Mouse (Mus musculus): ENCODE data around the gene Lrrk1. TPM values are rescaled to one million over a fixed set of nuclear protein-coding genes. Genes with fewer than 3 reads are reported as not detected.
"Not testable (repeated sequence)": the region's sequence is repeated elsewhere in the genome, so short reads cannot be mapped to it uniquely, and the experiment has no call there.

Lrrk1 gene
- polyA plus RNA-seq, 1 experiment from 2014 or later = 15.7 TPM

GRCm38 (mm10) chr7:66209920-66210319 lies 178.2 kb downstream of the Lrrk1 start:
- Histone ChIP-seq H3K4me3 (replicated peaks) (no peak overlapping the region), H3K27me3 (replicated peaks) (no peaks in the 10 kb centered on the region), H3K9me3 (no peaks in the 10 kb centered on the region), H3K4me2 (replicated peaks) (no peak overlapping the region), H3K4me1 (replicated peaks) (no peaks in the 10 kb centered on the region), H3K36me3 (no peaks in the 10 kb centered on the region), H3K27ac (no peak overlapping the region), H3K9ac (no peak overlapping the region)
- no peak for ATAC-seq
- WGBS = 89% methylated on average over 2 of the region's 2 CpGs

GRCm38 (mm10) chr7:66201657-66202056 lies 186.5 kb downstream of the Lrrk1 start:
- 84% methylated on average over 2 of the region's 2 CpGs for WGBS
- Histone ChIP-seq H3K4me2 (replicated peaks) (no peak overlapping the region), H3K27me3 (replicated peaks) (no peaks in the 10 kb centered on the region), H3K4me1 (replicated peaks) (0 out of 2 replicates have a peak, but pooled peaks cover 5% of the 10 kb centered on the region), H3K4me3 (replicated peaks) (no peak overlapping the region), H3K27ac (no peak overlapping the region), H3K36me3 (no peaks in the 10 kb centered on the region), H3K9me3 (no peaks in the 10 kb centered on the region), H3K9ac (no peak overlapping the region)
- no peak for ATAC-seq

- H3K27me3 ChIP-seq (replicated peaks) = no peaks in the 10 kb centered on the region
- 0 out of 2 replicates have a peak, but pooled peaks cover 5% of the 10 kb centered on the region for H3K4me1 ChIP-seq (replicated peaks)
- 0 out of 2 replicates have a peak, but pooled peaks have one; percentile 26 for ATAC-seq
- no peaks in the 10 kb centered on the region for H3K36me3 ChIP-seq
- no peak overlapping the region for H3K27ac ChIP-seq
- WGBS = 25% methylated on average over 8 of the region's 8 CpGs
- H3K4me2 ChIP-seq (replicated peaks) = no peak overlapping the region
- H3K9ac ChIP-seq = no peak overlapping the region
- H3K4me3 ChIP-seq (replicated peaks) = no peak overlapping the region
- no peaks in the 10 kb centered on the region for H3K9me3 ChIP-seq
Observed at GRCm38 (mm10) chr7:66200791-66201450, 187.2 kb downstream of the Lrrk1 start.

- Histone ChIP-seq H3K27ac (no peak overlapping the region), H3K4me1 (replicated peaks) (0 out of 2 replicates have a peak, but pooled peaks cover 5% of the 10 kb centered on the region), H3K27me3 (replicated peaks) (no peaks in the 10 kb centered on the region), H3K9me3 (no peaks in the 10 kb centered on the region), H3K9ac (no peak overlapping the region), H3K4me2 (replicated peaks) (no peak overlapping the region), H3K36me3 (no peaks in the 10 kb centered on the region), H3K4me3 (replicated peaks) (no peak overlapping the region)
- 73% methylated on average over 3 of the region's 3 CpGs for WGBS
- no peak for ATAC-seq
Observed at GRCm38 (mm10) chr7:66200383-66200782, 187.8 kb downstream of the Lrrk1 start.

- no peaks in the 10 kb centered on the region for H3K27me3 ChIP-seq (replicated peaks)
- H3K4me2 ChIP-seq (replicated peaks) = no peak overlapping the region
- ATAC-seq = no peak
- H3K4me3 ChIP-seq (replicated peaks) = no peak overlapping the region
- no peak overlapping the region for H3K9ac ChIP-seq
- no peak overlapping the region for H3K27ac ChIP-seq
- H3K9me3 ChIP-seq = no peaks in the 10 kb centered on the region
- 76% methylated on average over 5 of the region's 5 CpGs for WGBS
- H3K36me3 ChIP-seq = no peaks in the 10 kb centered on the region
- H3K4me1 ChIP-seq (replicated peaks) = 0 out of 2 replicates have a peak, but pooled peaks cover 5% of the 10 kb centered on the region
Observed at GRCm38 (mm10) chr7:66199391-66199831, 188.7 kb downstream of the Lrrk1 start.

- Histone ChIP-seq H3K4me2 (replicated peaks) (no peak overlapping the region), H3K4me3 (replicated peaks) (no peak overlapping the region), H3K9ac (no peak overlapping the region), H3K27ac (no peak overlapping the region), H3K36me3 (no peaks in the 10 kb centered on the region), H3K4me1 (replicated peaks) (0 out of 2 replicates have a peak, but pooled peaks cover 5% of the 10 kb centered on the region), H3K27me3 (replicated peaks) (no peaks in the 10 kb centered on the region), H3K9me3 (no peaks in the 10 kb centered on the region)
- 72% methylated on average over 10 of the region's 10 CpGs for WGBS
- ATAC-seq = no peak
Observed at GRCm38 (mm10) chr7:66198416-66198815, 189.7 kb downstream of the Lrrk1 start.

GRCm38 (mm10) chr7:66196609-66197445 lies 191.3 kb downstream of the Lrrk1 start:
- H3K4me2 ChIP-seq (replicated peaks) = no peak overlapping the region
- H3K9me3 ChIP-seq = no peaks in the 10 kb centered on the region
- ATAC-seq = peak; percentile 58
- H3K4me3 ChIP-seq (replicated peaks) = no peak overlapping the region
- no peak overlapping the region for H3K9ac ChIP-seq
- no peak overlapping the region for H3K27ac ChIP-seq
- H3K36me3 ChIP-seq = no peaks in the 10 kb centered on the region
- H3K4me1 ChIP-seq (replicated peaks) = 0 out of 2 replicates have a peak, but pooled peaks cover 5% of the 10 kb centered on the region
- no peaks in the 10 kb centered on the region for H3K27me3 ChIP-seq (replicated peaks)
- WGBS = 68% methylated on average over 11 of the region's 11 CpGs

GRCm38 (mm10) chr7:66195881-66196280 lies 192.3 kb downstream of the Lrrk1 start:
- Histone ChIP-seq H3K4me2 (replicated peaks) (no peak overlapping the region), H3K27me3 (replicated peaks) (no peaks in the 10 kb centered on the region), H3K9ac (no peak overlapping the region), H3K27ac (no peak overlapping the region), H3K36me3 (no peaks in the 10 kb centered on the region), H3K9me3 (no peaks in the 10 kb centered on the region), H3K4me3 (replicated peaks) (no peak overlapping the region), H3K4me1 (replicated peaks) (0 out of 2 replicates have a peak, but pooled peaks cover 3% of the 10 kb centered on the region)
- 93% methylated on average over 1 of the region's 1 CpGs for WGBS
- ATAC-seq = no peak

GRCm38 (mm10) chr7:66194511-66194910 lies 193.6 kb downstream of the Lrrk1 start:
- H3K4me1 ChIP-seq (replicated peaks) = no peaks in the 10 kb centered on the region
- WGBS = 80% methylated on average over 3 of the region's 3 CpGs

GRCm38 (mm10) chr7:66190385-66190784 lies 197.8 kb downstream of the Lrrk1 start:
- not testable (repeated sequence) for ATAC-seq; H3K9me3 ChIP-seq; H3K4me3 ChIP-seq (replicated peaks); H3K4me2 ChIP-seq (replicated peaks); H3K36me3 ChIP-seq; H3K9ac ChIP-seq; H3K27ac ChIP-seq; H3K4me1 ChIP-seq (replicated peaks); H3K27me3 ChIP-seq (replicated peaks)
- 88% methylated on average over 10 of the region's 10 CpGs for WGBS

More at GRCm38 (mm10) chr7:66194511-66194910, 193.6 kb downstream of the Lrrk1 start:
- no peak overlapping the region for H3K4me2 ChIP-seq (replicated peaks)
- H3K9ac ChIP-seq = no peak overlapping the region; the same call in 1 of the 2 replicates
- no peaks in the 10 kb centered on the region for H3K9me3 ChIP-seq
- no peak overlapping the region for H3K27ac ChIP-seq
- H3K27me3 ChIP-seq (replicated peaks) = no peaks in the 10 kb centered on the region
- no peak overlapping the region for H3K4me3 ChIP-seq (replicated peaks)
- ATAC-seq = no peak
- no peaks in the 10 kb centered on the region for H3K36me3 ChIP-seq

- H3K27me3 ChIP-seq (replicated peaks) = no peaks in the 10 kb centered on the region
- ATAC-seq = no peak
- no peak overlapping the region for H3K4me2 ChIP-seq (replicated peaks)
- WGBS = 76% methylated on average over 4 of the region's 4 CpGs
- H3K36me3 ChIP-seq = no peaks in the 10 kb centered on the region
- no peaks in the 10 kb centered on the region for H3K4me1 ChIP-seq (replicated peaks)
- no peaks in the 10 kb centered on the region for H3K9me3 ChIP-seq
- no peak overlapping the region for H3K9ac ChIP-seq
- no peak overlapping the region for H3K4me3 ChIP-seq (replicated peaks)
- H3K27ac ChIP-seq = no peak overlapping the region
Observed at GRCm38 (mm10) chr7:66187581-66188231, 200.4 kb downstream of the Lrrk1 start.

- 88% methylated on average over 5 of the region's 5 CpGs for WGBS
- ATAC-seq = no peak
- no peak overlapping the region for H3K9ac ChIP-seq
- H3K4me2 ChIP-seq (replicated peaks) = no peak overlapping the region
- H3K9me3 ChIP-seq = no peaks in the 10 kb centered on the region
- H3K36me3 ChIP-seq = no peaks in the 10 kb centered on the region
- H3K27me3 ChIP-seq (replicated peaks) = no peaks in the 10 kb centered on the region
- no peak overlapping the region for H3K27ac ChIP-seq
- no peaks in the 10 kb centered on the region for H3K4me1 ChIP-seq (replicated peaks)
- no peak overlapping the region for H3K4me3 ChIP-seq (replicated peaks)
Observed at GRCm38 (mm10) chr7:66185370-66185769, 202.8 kb downstream of the Lrrk1 start.
